8 mouse cellular contexts compared by ENCODE assay signal in the genomic region with DNA sequence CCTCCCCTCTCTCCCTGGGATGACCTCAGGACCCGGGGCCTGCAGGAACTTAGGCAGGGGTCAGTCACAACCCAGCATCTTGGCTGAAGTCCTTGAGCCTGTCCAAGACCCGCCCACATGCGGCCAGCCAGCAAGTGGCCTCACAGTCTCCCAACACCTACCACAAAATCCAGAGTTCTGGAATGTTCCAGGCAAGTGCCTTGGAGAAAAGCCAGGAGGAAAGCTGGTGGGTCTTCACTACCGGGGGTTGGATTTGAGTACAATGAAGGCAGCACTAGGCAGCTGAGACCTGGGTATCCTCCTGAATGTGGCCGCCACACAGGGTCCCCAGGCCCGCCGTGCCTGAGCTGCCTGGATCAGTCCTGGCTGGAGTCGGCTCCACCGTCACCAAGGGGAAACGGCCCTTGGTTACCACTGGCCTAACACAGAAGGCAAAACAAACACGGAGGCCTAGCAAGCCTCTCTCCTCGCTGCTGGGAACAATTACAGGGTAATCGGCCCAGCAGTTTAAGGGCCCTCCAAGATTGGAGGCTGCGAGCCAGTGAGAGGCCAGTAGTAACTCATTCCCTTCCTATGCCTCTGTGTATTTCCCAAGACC. TPM values are rescaled to one million over a fixed set of nuclear protein-coding genes. Genes with fewer than 3 reads are reported as not detected.
DNase-seq lines count a peak whose midpoint lies in the region; ATAC-seq and TF ChIP-seq lines count a peak whose summit lies in the region.
"Had no signal": no experiment of that assay in that cellular context is flagged by ENCODE, and none has a peak within 500 bp of the region (broad histone marks: within the 10 kb centered on the region; RNA-seq: fewer than 3 reads in every experiment).

No protein-coding gene starts in this region.

- no peaks in the 10 kb centered on the region for H3K9me3 ChIP-seq in heart, embryonic 16.5 days (replicated peaks; ENCODE audit: control insufficient read depth, low read length)
- H3K9me3 ChIP-seq in kidney, postnatal 0 days (replicated peaks; ENCODE audit: low read length) = no peaks in the 10 kb centered on the region
- no peaks in the 10 kb centered on the region; the same call in 1 of the 2 replicates for H3K9me3 ChIP-seq in midbrain, embryonic 13.5 days

- peak overlapping the region; percentile 74 for H3K27ac ChIP-seq in embryonic fibroblast, embryonic 13.5 days (ENCODE audit: insufficient read depth, low read length)
- peak overlapping the region; percentile 60 for H3K27ac ChIP-seq in heart, embryonic 16.5 days (ENCODE audit: low read length)
- H3K27ac ChIP-seq in kidney, postnatal 0 days = peak overlapping the region; percentile 83
- 0 out of 2 replicates have a peak overlapping the region, but pooled peaks have one; percentile 25 for H3K27ac ChIP-seq in midbrain, embryonic 13.5 days
- H3K27ac ChIP-seq: macrophage had no signal

- ATAC-seq in heart, embryonic 16.5 days (replicated peaks; ENCODE audit: extremely low read depth, insufficient read depth, low FRiP score) = peak; percentile 56
- peak; percentile 52 for ATAC-seq in kidney, postnatal 0 days (replicated peaks; ENCODE audit: low FRiP score, low read depth)
- ATAC-seq in midbrain, embryonic 13.5 days = peak; percentile 72

- H3K36me3 ChIP-seq in heart, embryonic 16.5 days (ENCODE audit: control insufficient read depth, insufficient read depth) = no peaks in the 10 kb centered on the region
- no peaks in the 10 kb centered on the region for H3K36me3 ChIP-seq in kidney, postnatal 0 days (ENCODE audit: insufficient read depth, low read length)
- H3K36me3 ChIP-seq in midbrain, embryonic 13.5 days = no peaks in the 10 kb centered on the region

- 0 out of 2 replicates have a peak overlapping the region, but pooled peaks have one; percentile 35 for H3K9ac ChIP-seq in heart, embryonic 16.5 days (ENCODE audit: low read length)
- peak overlapping the region; percentile 24; the same call in 1 of the 2 replicates for H3K9ac ChIP-seq in kidney, postnatal 0 days (ENCODE audit: low read depth, low read length)
- 0 out of 2 replicates have a peak overlapping the region, but pooled peaks have one; percentile 10 for H3K9ac ChIP-seq in midbrain, embryonic 13.5 days (replicated peaks)

- peak; percentile 48 to 50 for DNase-seq in adrenal gland, postnatal 36 days
- peak; percentile 79 for DNase-seq in kidney, postnatal 0 days (ENCODE audit: low spot score)
- DNase-seq in thymus, postnatal 10 days (ENCODE audit: low spot score in 2 of 2) = no peak
- no peak for DNase-seq in spleen, postnatal 4 days (ENCODE audit: low spot score in 2 of 2)

- H3K4me3 ChIP-seq in embryonic fibroblast, embryonic 13.5 days (ENCODE audit: insufficient read depth, low read length) = no peak overlapping the region
- no peak overlapping the region for H3K4me3 ChIP-seq in heart, embryonic 16.5 days (ENCODE audit: low read length)
- H3K4me3 ChIP-seq in kidney, postnatal 0 days (replicated peaks; ENCODE audit: low read depth, low read length) = no peak overlapping the region
- no peak overlapping the region for H3K4me3 ChIP-seq in midbrain, embryonic 13.5 days (replicated peaks)

- H3K4me1 ChIP-seq in embryonic fibroblast, embryonic 13.5 days (ENCODE audit: control insufficient read depth, insufficient read depth, low read length) = peaks cover 22% of the 10 kb centered on the region
- H3K4me1 ChIP-seq in heart, embryonic 16.5 days (ENCODE audit: control insufficient read depth, insufficient read depth, low read length) = peaks cover 23% of the 10 kb centered on the region
- H3K4me1 ChIP-seq in kidney, postnatal 0 days (replicated peaks; ENCODE audit: insufficient read depth, low read length) = peaks cover 29% of the 10 kb centered on the region
- peaks cover 17% of the 10 kb centered on the region for H3K4me1 ChIP-seq in midbrain, embryonic 13.5 days (replicated peaks)

- 28% methylated on average over 14 of the region's 14 CpGs for WGBS in heart, embryonic 16.5 days
- WGBS in kidney, postnatal 0 days = 21% methylated on average over 14 of the region's 14 CpGs
- WGBS in midbrain, embryonic 13.5 days = 31% methylated on average over 14 of the region's 14 CpGs

- no peak for TF ChIP-seq CTCF in embryonic fibroblast, embryonic 13.5 days (IDR thresholded peaks at IDR 0.05; ENCODE audit: borderline replicate concordance, insufficient read depth, low read length)
- no peak for TF ChIP-seq CTCF in kidney, postnatal 0 days (IDR thresholded peaks at IDR 0.05; ENCODE audit: low read depth)

- no peaks in the 10 kb centered on the region for H3K27me3 ChIP-seq in heart, embryonic 16.5 days (ENCODE audit: control insufficient read depth, insufficient read depth, low read length)
- no peaks in the 10 kb centered on the region for H3K27me3 ChIP-seq in kidney, postnatal 0 days (ENCODE audit: insufficient read depth, low read length)
- no peaks in the 10 kb centered on the region for H3K27me3 ChIP-seq in midbrain, embryonic 13.5 days

- TF ChIP-seq POLR2A in embryonic fibroblast, embryonic 13.5 days (IDR thresholded peaks at IDR 0.05; ENCODE audit: low read depth, low read length) = no peak

- no peak overlapping the region for H3K4me2 ChIP-seq in heart, embryonic 16.5 days (ENCODE audit: low read depth, low read length)
- H3K4me2 ChIP-seq in kidney, postnatal 0 days (ENCODE audit: low read length) = peak overlapping the region; percentile 15; the same call in 1 of the 2 replicates
- H3K4me2 ChIP-seq in midbrain, embryonic 13.5 days (replicated peaks) = no peak overlapping the region

RNA-seq across cellular contexts. Expression of a gene that starts 32.6 kb away (rescaled TPM):
- 10 to 100 TPM; 21.8 to 52.7 TPM for total RNA-seq in adrenal gland, postnatal 36 days (2021)
- 36.4 and 40.9 TPM in 2 replicates for polyA plus RNA-seq in embryonic fibroblast, embryonic 13.5 days (2011; ENCODE audit: insufficient read length, low read depth, missing spikeins)
- 10.5 and 12.4 TPM in 2 replicates for polyA plus RNA-seq in heart, embryonic 16.5 days (2015; fragmentation: Nextera tagmentation; extraction: Ambion mirVana)
- 10.7 and 11.6 TPM in 2 replicates for polyA plus RNA-seq in kidney, postnatal 0 days (2015; fragmentation: Nextera tagmentation; extraction: Ambion mirVana)
- 4.0 and 4.8 TPM in 2 replicates for polyA plus RNA-seq in midbrain, embryonic 13.5 days (2015; fragmentation: Nextera tagmentation; extraction: Ambion mirVana)

Comparison
In these comparisons a context has a peak if more than half of its experiments do, and no peak if none do; other contexts are left out.
1. DNase-seq: peak in adrenal gland, postnatal 36 days (2 of 2) and kidney, postnatal 0 days (single experiment); none in thymus, postnatal 10 days (0 of 2) and spleen, postnatal 4 days (0 of 2).
2. H3K27ac ChIP-seq: peak in every context shown above with its lines; median percentile 83 in kidney, postnatal 0 days; 74 in embryonic fibroblast, embryonic 13.5 days; 60 in heart, embryonic 16.5 days; 25 in midbrain, embryonic 13.5 days.
3. Peak in every context shown above with its lines, with median percentiles within 50 percentile points of each other: ATAC-seq and H3K9ac ChIP-seq.